Mouse (Mus musculus) forebrain, embryonic 14.5 days (tissue): ENCODE data around the gene Sirpa. TPM values are rescaled to one million over a fixed set of nuclear protein-coding genes. Genes with fewer than 3 reads are reported as not detected.
A peak's percentile ranks its signal among the peaks of the same experiment; 100 is the strongest.

Experiments used
- ATAC-seq: fragments of 200-750 bp; cut with Nextera tagmentation; 2 replicates; pipeline ENCODE4 v1.8.0; 2017; ENCODE audit warnings: mild to moderate bottlenecking, moderate library complexity
- DNase-seq: peaks from one replicate; pipeline ENCODE4 v3.0.0-alpha.2; 2015; ENCODE audit warnings: low spot score
- H3K27ac ChIP-seq: fragments of 300-500 bp; sonication (generic); 2 replicates; pipeline ENCODE4 v1.5.1; 2014; ENCODE audit warnings: low read depth, mild to moderate bottlenecking, control low read depth, low read length, moderate library complexity
- H3K27me3 ChIP-seq: fragments of 300-500 bp; sonication (generic); replicated peaks from 2 replicates; pipeline ENCODE4 v1.6.1; 2014; ENCODE audit warnings: low read length, control low read depth, mixed read lengths; ENCODE audit not compliant: control insufficient read depth, insufficient read depth
- H3K36me3 ChIP-seq: fragments of 300-500 bp; sonication (generic); 2 replicates; pipeline ENCODE4 v1.6.1; 2014; ENCODE audit warnings: low read length, control low read depth; ENCODE audit not compliant: control insufficient read depth, insufficient read depth
- H3K4me1 ChIP-seq: fragments of 300-500 bp; sonication (generic); 2 replicates; pipeline ENCODE4 v1.6.1; 2014; ENCODE audit warnings: antibody characterized with exemption, low read length, control low read depth; ENCODE audit not compliant: control insufficient read depth, insufficient read depth
- H3K4me2 ChIP-seq: fragments of 300-500 bp; sonication (generic); 2 replicates; pipeline ENCODE4 v1.6.1; 2014; ENCODE audit warnings: mild to moderate bottlenecking, control low read depth, low read length
- H3K4me3 ChIP-seq: fragments of 300-500 bp; sonication (generic); 2 replicates; pipeline ENCODE4 v1.5.1; 2014; ENCODE audit warnings: low read depth, low read length, control low read depth
- H3K9ac ChIP-seq: fragments of 300-500 bp; sonication (generic); 2 replicates; pipeline ENCODE4 v1.6.1; 2014; ENCODE audit warnings: mild to moderate bottlenecking, low read length, control low read depth, moderate library complexity
- H3K9me3 ChIP-seq: fragments of 300-500 bp; sonication (generic); replicated peaks from 2 replicates; pipeline ENCODE4 v1.6.1; 2016; ENCODE audit warnings: low read length, control low read depth, mixed read lengths; ENCODE audit not compliant: control insufficient read depth
- WGBS: fragments of 180-500 bp; shearing (Covaris S2); extraction: QIAGEN DNeasy Blood & Tissue Kit; methylation state at CpG from one replicate; pipeline ENCODE4 v1.1.7; 2014; 5-methylcytosine and 5-hydroxymethylcytosine counted together
- polyA plus RNA-seq: library from polyadenylated mRNA; unstranded; fragments of >200 nt; fragmentation: Nextera tagmentation; extraction: Ambion mirVana; gene quantifications from 2 replicates; pipeline ENCODE4 v1.2.1, GENCODE M21; 2014

Sirpa gene
- polyA plus RNA-seq, 1 experiment from 2014 or later = 24.8 TPM

GRCm38 (mm10) chr2:129558008-129558874, 34.4 kb upstream of the Sirpa start:
- Histone ChIP-seq H3K27ac (no peak overlapping the region), H3K27me3 (no peaks in the 10 kb centered on the region), H3K4me2 (no peak overlapping the region), H3K4me3 (no peak overlapping the region), H3K4me1 (no peaks in the 10 kb centered on the region), H3K9me3 (no peaks in the 10 kb centered on the region), H3K9ac (no peak overlapping the region), H3K36me3 (no peaks in the 10 kb centered on the region)
- 45% methylated on average over 12 of the region's 12 CpGs for WGBS
- ATAC-seq (no peak), DNase-seq (no peak)

- no peak for DNase-seq
- WGBS = 71% methylated on average over 3 of the region's 3 CpGs
- no peak overlapping the region for H3K9ac ChIP-seq
- no peak overlapping the region for H3K4me3 ChIP-seq
- no peaks in the 10 kb centered on the region; the same call in 1 of the 2 replicates for H3K4me1 ChIP-seq
- H3K36me3 ChIP-seq = no peaks in the 10 kb centered on the region
- H3K27me3 ChIP-seq = no peaks in the 10 kb centered on the region
- ATAC-seq = no peak
- no peaks in the 10 kb centered on the region for H3K9me3 ChIP-seq
- no peak overlapping the region for H3K27ac ChIP-seq
- no peak overlapping the region for H3K4me2 ChIP-seq
Observed at GRCm38 (mm10) chr2:129558875-129559219, 33.8 kb upstream of the Sirpa start.

GRCm38 (mm10) chr2:129561796-129562195, 30.8 kb upstream of the Sirpa start:
- Histone ChIP-seq H3K9me3 (no peaks in the 10 kb centered on the region), H3K9ac (no peak overlapping the region), H3K4me3 (no peak overlapping the region), H3K27me3 (no peaks in the 10 kb centered on the region), H3K4me1 (no peaks in the 10 kb centered on the region; the same call in 1 of the 2 replicates), H3K4me2 (no peak overlapping the region), H3K36me3 (no peaks in the 10 kb centered on the region), H3K27ac (no peak overlapping the region)
- DNase-seq (peak; percentile 18), ATAC-seq (no peak)
- 62% methylated on average over 3 of the region's 3 CpGs for WGBS

- Histone ChIP-seq H3K4me1 (no peaks in the 10 kb centered on the region; the same call in 1 of the 2 replicates), H3K27me3 (no peaks in the 10 kb centered on the region), H3K4me3 (no peak overlapping the region), H3K36me3 (no peaks in the 10 kb centered on the region), H3K27ac (0 out of 2 replicates have a peak overlapping the region, but pooled peaks have one; percentile 39), H3K9me3 (no peaks in the 10 kb centered on the region), H3K9ac (no peak overlapping the region), H3K4me2 (no peak overlapping the region)
- DNase-seq (peak; percentile 20), ATAC-seq (0 out of 2 replicates have a peak, but pooled peaks have one; percentile 12)
- WGBS = 81% methylated on average over 5 of the region's 5 CpGs
Observed at GRCm38 (mm10) chr2:129563944-129564709, 28.5 kb upstream of the Sirpa start.

- Histone ChIP-seq H3K27ac (no peak overlapping the region), H3K9me3 (no peaks in the 10 kb centered on the region), H3K4me3 (no peak overlapping the region), H3K9ac (no peak overlapping the region), H3K27me3 (no peaks in the 10 kb centered on the region), H3K4me2 (no peak overlapping the region), H3K4me1 (peaks cover 10% of the 10 kb centered on the region), H3K36me3 (no peaks in the 10 kb centered on the region)
- WGBS = 85% methylated on average over 7 of the region's 7 CpGs
- DNase-seq = no peak
- ATAC-seq = no peak
Observed at GRCm38 (mm10) chr2:129569120-129569519, 23.5 kb upstream of the Sirpa start.

- Histone ChIP-seq H3K9me3 (no peaks in the 10 kb centered on the region), H3K9ac (no peak overlapping the region), H3K4me1 (peaks cover 14% of the 10 kb centered on the region), H3K27ac (no peak overlapping the region), H3K4me2 (no peak overlapping the region), H3K4me3 (no peak overlapping the region), H3K36me3 (no peaks in the 10 kb centered on the region), H3K27me3 (no peaks in the 10 kb centered on the region)
- DNase-seq (no peak), ATAC-seq (no peak)
- 76% methylated on average over 5 of the region's 5 CpGs for WGBS
Observed at GRCm38 (mm10) chr2:129569556-129569955, 23.1 kb upstream of the Sirpa start.

GRCm38 (mm10) chr2:129573701-129574273, 18.8 kb upstream of the Sirpa start:
- Histone ChIP-seq H3K4me3 (peak overlapping the region; percentile 24; the same call in 1 of the 2 replicates), H3K27ac (peak overlapping the region; percentile 85), H3K36me3 (no peaks in the 10 kb centered on the region), H3K4me2 (peak overlapping the region; percentile 63), H3K27me3 (no peaks in the 10 kb centered on the region), H3K9me3 (no peaks in the 10 kb centered on the region), H3K9ac (peak overlapping the region; percentile 48; the same call in 1 of the 2 replicates), H3K4me1 (peaks cover 17% of the 10 kb centered on the region)
- 7% methylated on average over 4 of the region's 4 CpGs for WGBS
- ATAC-seq (peak; percentile 53; the same call in 1 of the 2 replicates), DNase-seq (peak; percentile 54)

GRCm38 (mm10) chr2:129574395-129575046, 18.1 kb upstream of the Sirpa start:
- peak overlapping the region; percentile 63 for H3K4me2 ChIP-seq
- H3K9ac ChIP-seq = peak overlapping the region; percentile 48
- DNase-seq (peak; percentile 81), ATAC-seq (peak; percentile 91)
- no peaks in the 10 kb centered on the region for H3K9me3 ChIP-seq
- H3K27me3 ChIP-seq = no peaks in the 10 kb centered on the region
- no peaks in the 10 kb centered on the region for H3K36me3 ChIP-seq
- H3K27ac ChIP-seq = peak overlapping the region; percentile 85
- 3% methylated on average over 24 of the region's 24 CpGs for WGBS
- H3K4me1 ChIP-seq = peaks cover 17% of the 10 kb centered on the region
- H3K4me3 ChIP-seq = peak overlapping the region; percentile 24
